Mouse (Mus musculus): Measurements from ENCODE around the gene Wwox. TPM values are rescaled to one million over a fixed set of nuclear protein-coding genes. Genes with fewer than 3 reads are reported as not detected.

The Wwox gene
- total RNA-seq, 2 experiments from 2014 or later: 12.5 to 12.9 TPM

- no peak for DNase-seq
- intact Hi-C loops (cut with DNase I): no loop called here
Measured at GRCm38 (mm10) chr8:114694566-114695198, 255.2 kb downstream of the Wwox start.

DNA sequence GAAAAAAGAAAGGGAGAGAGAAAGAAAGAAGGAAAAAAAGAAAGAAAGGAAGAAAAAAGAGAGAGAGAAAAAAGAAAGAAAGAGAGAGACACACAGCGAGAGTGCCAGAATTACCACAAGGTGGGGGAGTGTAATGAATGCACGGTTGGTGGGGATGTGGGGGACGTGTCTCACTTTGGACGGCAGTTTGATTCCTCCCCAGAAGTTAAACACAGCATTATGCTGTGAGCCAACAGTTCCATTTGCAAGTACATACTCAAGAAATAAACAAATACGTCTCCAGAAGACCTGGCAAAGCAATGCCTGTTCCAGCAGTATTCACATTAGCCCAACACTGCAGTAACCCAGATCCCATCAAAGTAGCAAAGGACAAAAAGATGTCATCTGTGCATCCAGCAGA, 264.1 kb downstream of the Wwox start:
- no peak for DNase-seq
- intact Hi-C loops (cut with DNase I): no loop called here

DNA sequence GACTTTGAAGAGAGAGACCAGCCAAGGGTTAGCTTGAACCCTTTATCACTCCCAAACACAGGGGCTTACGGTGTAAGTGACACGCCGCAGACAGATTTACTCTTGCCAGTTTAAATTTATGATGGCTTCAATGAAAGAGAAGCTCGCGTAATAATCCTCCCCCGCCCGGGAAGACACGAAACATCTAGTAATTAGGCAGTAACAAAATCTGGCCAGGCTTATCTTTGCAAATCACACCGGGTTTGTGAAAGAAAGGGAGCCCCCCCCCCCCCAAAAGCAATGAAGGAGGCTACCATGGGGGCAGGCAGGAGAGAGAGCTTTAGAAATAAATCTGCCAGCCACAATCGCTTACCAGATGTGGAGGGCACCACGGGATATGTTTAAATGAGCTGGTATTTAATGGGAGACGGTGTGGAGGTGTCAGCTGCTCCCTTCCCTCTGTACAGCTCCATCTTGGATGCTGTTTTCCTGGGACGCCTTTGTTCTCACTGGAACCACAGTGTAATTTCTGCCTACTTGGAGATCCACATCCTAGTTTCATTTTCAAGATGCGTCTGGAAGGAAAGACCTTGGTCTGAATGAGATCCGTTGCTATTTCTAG, 268.2 kb downstream of the Wwox start:
- intact Hi-C loops (cut with DNase I): no loop called here
- no peak for DNase-seq

GRCm38 (mm10) chr8:114715318-114716070, 276.0 kb downstream of the Wwox start:
- intact Hi-C loops (cut with DNase I): no loop called here
- peak; percentile 24 for DNase-seq

DNA sequence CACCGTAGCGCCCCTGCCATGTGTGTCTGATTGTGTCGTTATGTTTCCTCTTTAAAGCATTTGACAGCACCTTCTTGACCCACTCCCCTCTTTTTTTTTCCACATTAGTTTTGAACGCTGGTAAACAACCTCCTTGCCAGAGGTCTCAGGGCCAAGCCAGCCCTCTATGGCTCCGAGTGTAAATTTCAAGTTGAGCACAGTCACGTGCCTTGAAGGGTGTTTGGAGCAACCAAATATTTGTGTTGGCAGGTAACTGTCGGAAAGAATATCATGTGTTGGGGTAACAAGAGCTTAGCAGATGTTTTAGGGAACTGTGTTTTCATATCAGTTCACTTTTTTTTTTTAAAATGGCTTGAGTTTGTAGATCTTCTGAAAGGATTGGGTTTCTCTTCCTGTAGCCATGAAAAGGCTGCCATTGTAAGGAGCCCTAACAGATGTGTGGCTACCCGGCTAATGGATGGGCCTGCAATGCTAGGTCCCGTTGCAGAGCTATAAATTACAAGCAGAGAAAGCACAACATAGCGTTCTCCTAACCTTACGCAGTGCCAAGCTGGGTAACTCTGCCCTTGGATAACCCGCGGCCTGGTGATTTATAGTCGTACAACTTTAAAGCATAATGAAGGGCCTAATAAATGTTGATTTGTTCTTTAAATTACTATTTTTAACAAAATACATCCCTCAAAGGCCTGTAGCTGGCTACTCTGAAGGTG, 277.2 kb downstream of the Wwox start:
- intact Hi-C loops (cut with DNase I): no loop called here
- no peak for DNase-seq

GRCm38 (mm10) chr8:114718821-114719220, 279.4 kb downstream of the Wwox start:
- intact Hi-C loops (cut with DNase I): no loop called here
- DNase-seq: peak; percentile 47

- no peak for DNase-seq
- intact Hi-C loops (cut with DNase I): no loop called here
Measured at GRCm38 (mm10) chr8:114722611-114723010, 283.2 kb downstream of the Wwox start.

GRCm38 (mm10) chr8:114731260-114732140, 292.0 kb downstream of the Wwox start:
- no peak for DNase-seq
- intact Hi-C loops (cut with DNase I): no loop called here

DNA sequence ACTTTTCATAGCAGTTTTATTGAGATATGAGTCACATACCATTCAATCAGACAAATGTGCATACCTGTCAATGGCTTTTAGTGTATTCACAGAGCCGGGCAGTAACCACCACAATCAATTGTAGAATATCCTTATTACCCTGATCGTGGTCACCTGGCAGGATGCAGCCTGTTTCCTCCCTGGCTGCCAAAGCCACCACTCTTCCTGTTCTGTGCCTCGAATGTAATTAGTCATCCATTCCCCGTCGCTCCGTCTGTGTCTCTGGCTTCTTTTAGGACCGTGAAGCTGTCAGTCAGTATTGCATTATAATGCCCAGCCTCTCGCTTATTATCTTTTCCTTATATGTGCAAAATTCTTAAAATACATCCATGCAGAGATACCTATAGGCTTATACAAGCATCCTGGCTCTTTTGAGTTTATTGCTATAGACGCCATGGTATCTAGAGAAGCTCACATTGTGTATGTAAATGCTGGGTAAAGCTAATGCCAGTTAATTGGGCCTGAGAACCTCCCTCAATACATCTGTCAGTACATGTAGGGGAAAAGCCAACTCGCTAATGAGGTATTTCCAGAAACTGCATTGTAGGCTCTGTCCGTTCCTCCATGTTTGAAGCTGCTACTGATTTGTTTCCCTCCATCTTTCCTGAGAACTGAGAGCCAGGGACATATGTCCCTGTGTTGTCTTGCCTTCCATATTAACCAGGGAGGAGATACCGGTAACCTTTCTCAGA, 303.9 kb downstream of the Wwox start:
- DNase-seq: no peak
- intact Hi-C loops (cut with DNase I): no loop called here

- intact Hi-C loops (cut with DNase I): no loop called here
- no peak for DNase-seq
Measured at GRCm38 (mm10) chr8:114746373-114746772, 306.9 kb downstream of the Wwox start.

DNA sequence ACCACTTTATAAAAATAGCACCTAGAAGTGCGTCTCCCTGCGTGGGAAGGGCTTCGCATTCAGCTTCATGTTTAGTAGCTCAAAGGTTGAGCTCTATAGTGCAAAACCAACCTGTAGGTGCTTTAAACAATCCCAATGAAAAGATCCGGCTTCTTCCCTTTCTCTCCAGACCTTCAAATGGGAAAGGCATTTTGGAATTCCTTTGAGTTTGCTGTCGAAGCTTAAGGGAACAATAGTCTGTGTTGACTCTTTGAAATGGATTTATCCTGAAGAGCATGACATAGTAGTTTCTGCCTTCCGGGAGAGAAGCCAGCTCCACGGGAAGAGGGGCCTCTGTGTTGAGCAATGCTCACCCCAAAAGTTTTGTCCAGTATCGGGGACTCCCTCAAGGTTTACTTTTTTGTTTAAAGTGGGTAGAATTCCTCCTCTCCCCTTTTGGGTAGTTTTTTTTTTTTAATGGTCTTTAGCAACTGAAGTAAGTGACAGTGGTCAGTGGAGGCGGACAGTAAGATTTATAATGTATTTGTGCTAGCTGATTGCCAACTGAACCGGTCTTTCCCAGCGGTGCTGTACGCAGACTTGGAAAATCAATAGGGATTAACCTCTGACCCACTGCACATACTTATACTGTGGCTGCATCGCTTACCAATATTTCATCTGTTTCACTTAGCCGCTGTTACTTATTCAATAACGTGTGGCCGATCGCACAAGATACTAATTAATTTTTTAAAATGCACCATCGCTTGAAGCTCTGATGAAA, 312.1 kb downstream of the Wwox start:
- DNase-seq: no peak
- intact Hi-C loops (cut with DNase I): no loop called here

DNA sequence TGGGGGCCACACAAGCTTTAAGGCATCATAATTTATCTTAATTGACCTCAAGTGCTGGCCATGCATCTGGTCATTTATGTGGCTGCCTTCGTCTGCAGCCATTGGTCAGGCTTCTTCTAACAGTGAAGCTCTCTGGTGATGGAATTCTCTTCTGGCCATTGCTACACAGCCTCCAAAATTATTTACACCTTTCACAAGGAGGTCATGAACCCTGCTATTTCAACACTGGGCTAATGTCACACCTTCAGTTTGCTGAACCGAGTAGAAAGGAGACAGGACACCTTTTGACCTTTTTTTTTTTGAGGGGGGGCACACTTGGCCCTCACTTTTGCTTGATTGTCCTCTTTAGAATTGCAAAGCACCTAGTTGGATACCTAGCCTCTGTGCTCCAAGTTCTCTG, 320.2 kb downstream of the Wwox start:
- intact Hi-C loops (cut with DNase I): no loop called here
- no peak for DNase-seq

- intact Hi-C loops (cut with DNase I): no loop called here
- no peak for DNase-seq
Measured at GRCm38 (mm10) chr8:114768536-114768935, 329.1 kb downstream of the Wwox start.

GRCm38 (mm10) chr8:114770856-114771776, 331.7 kb downstream of the Wwox start:
- intact Hi-C loops (cut with DNase I): loop anchor here (2.0 kb wide), 1 partner anchor 318 kb away; no protein-coding TSS in a partner anchor
- peak; percentile 81 for DNase-seq

DNA sequence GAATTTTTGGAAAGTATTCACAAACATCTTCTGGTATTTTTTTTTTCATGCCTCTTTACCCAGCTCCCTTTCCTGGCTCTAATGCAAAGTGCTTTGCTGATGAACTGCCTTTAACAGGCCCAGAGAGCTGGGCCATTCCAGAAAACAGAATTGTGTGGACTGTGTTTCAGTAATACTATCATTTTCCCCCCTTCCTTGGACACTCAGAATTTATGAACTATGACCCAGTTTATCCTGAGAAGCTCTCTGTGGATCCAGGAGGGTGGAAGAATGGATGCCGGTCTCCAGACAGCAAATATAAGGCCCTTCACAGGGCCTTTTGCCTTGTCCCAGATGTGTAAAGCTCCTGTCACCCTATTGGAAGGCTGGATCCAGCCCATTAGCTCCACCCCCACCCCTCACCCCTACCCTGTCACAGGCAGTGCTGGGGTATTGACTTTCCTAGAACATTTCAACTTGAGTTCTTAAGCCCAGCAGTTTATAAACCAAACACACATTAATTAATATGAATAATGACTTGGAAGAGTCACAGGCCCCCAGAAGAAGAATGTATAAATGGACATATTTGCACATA, 332.9 kb downstream of the Wwox start:
- no peak for DNase-seq
- intact Hi-C loops (cut with DNase I): no loop called here

GRCm38 (mm10) chr8:114773461-114774414, 334.3 kb downstream of the Wwox start:
- DNase-seq: peak; percentile 90
- intact Hi-C loops (cut with DNase I): loop anchor here (1.0 kb wide), 1 partner anchor 935 kb away; no protein-coding TSS in a partner anchor
